Mouse (Mus musculus) heart, adult 9 months (tissue): ENCODE results near the gene Gata5.

Experiments
- DNase-seq, 2 experiments: peaks; one replicate each; pipeline ENCODE4 v3.0.0; 2022; ENCODE audit warnings: low spot score in 2 of 2

Gata5 gene

GRCm38 (mm10) chr2:180334551-180334986 is at the start of gene Gata5:
Gene Gata5, minus strand, starts transcription at chr2:180334699.
- DNase-seq: no peak

DNA sequence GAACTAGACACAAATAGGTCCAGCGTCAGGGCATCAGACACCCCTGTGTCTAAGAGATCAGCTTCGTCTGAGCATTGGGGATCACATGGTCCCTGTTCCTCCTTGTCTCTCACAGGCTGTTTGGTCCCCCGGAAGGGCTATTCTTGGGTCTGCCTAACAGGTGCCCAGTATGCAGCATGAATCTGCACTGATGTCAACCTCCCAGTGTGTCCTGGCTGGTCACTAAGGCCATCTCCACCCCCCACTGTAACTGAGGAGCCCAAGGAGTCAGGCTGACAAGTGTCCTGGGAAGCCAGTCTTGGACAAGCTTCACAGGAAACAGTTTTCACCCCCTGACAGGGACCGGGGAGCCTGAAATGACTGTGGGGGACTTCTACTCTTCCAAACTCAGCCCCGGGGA is 42.2 kb upstream of the Gata5 start:
- no peak for DNase-seq

DNA sequence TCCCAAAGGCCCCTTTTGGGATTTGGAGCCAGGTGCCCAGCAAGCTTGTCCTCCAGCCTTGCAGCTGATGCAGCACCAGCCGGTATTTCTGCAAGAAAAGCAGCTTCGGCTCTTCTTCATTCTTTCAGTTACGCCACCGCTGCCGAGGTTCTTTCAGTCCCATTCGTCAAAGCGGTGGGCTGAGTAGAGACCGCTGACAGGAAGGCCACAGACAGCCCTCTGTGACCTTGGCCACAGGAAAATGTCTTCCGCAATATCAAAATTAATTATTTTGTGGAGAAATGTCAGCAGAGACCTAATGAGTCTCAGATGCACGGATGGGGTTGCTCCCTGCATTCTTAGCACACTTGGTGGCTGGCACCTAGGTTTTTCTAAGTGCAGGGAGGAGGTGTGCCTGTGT is 38.8 kb upstream of the Gata5 start:
- DNase-seq: no peak

GRCm38 (mm10) chr2:180368359-180368758 is 33.9 kb upstream of the Gata5 start:
- no peak for DNase-seq

GRCm38 (mm10) chr2:180367350-180367749 is 32.9 kb upstream of the Gata5 start:
- DNase-seq: no peak

DNA sequence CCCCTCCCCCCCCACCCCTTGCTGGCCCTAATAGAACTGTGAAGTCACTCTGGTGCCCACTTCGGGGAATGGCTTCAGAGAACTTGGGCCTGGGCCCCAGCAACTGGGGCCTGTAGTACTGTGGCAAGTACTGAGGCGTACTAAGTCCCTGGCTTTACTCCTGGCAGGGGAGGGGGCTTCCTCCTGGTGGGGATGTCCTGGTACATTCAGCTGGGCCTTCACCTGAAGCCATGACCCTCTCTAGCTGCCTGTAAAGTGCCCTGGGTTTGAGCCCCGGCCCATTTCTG is 28.9 kb upstream of the Gata5 start:
- DNase-seq: no peak

GRCm38 (mm10) chr2:180362585-180363433 is 28.3 kb upstream of the Gata5 start:
- DNase-seq: peak; percentile 27 to 52

- DNase-seq: peak; percentile 23 to 43
Observed at GRCm38 (mm10) chr2:180359062-180359461, 24.6 kb upstream of the Gata5 start.

DNA sequence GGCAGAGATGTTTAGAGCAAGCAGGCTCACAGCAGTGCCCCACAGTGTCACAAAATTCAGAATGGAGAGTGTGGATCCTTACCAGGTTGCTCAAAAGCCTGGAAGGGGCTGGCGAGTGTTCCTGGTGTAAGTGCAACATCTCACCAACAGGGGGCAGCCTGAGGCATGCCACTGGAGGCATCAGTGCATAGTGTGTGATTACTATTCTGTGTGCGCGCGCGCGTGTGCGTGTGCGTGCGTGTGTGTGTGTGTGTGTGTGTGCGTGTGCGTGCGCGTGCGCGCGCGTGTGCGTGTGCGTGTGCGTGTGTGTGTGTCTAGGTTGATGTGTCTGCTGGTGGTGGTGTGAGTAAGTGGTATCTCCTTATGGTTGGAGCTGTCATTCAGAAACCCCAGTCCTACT is 18.8 kb upstream of the Gata5 start:
- DNase-seq: no peak

- DNase-seq: no peak
Observed at GRCm38 (mm10) chr2:180350700-180351099, 16.2 kb upstream of the Gata5 start.

DNA sequence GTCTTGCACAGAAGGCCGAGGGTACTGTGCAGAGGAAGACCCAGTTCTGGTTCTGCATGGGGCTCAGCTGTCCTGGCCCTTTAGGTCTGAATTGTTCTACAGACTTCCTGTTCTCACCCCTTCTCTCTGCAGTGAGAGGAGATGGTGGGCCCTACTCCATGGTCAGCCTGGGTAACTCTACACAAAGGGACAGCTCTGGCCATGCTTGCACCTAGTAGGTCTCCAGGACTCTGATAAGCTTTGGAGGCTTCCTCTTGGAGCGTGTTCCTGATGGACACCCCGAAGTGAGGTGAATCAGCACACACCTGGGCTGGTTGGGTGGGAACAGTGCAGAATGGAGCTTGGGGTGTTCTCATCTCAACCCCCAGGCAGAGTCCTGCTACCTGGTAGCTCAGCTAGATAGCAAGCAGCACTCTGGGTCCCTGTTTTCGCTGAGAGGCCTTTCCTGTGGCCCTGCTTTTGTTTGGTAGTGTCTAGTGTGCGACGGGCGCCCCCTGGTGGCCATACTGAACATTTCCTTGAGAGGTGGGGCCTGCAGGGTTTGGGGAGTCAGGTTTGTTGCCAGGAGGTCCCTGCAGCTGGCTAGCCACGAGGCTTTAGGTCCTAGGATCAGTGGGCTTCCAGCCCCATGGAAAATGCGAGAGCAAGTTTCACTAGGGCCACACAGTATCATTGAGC is 12.5 kb upstream of the Gata5 start:
- DNase-seq: peak; percentile 64 to 72

DNA sequence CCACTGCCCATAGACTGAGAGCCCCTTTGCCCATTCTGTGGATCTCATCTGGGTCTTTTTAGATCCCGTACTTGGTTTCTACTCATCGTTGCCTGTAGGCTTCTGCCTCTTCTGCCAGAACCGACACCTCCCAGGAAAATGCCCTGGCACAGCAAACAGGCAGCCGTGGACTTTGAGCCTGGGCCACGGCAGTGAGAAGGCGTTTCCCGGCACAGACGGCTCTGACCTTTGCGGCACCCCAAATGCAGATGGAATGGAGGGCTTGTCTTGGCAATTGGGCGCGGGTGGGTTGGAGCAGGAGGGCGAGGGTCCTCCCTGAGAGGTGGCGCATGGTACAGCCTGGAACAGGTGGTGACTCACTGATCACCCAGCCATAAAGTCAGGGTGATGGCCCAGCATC is 8.6 kb upstream of the Gata5 start:
- DNase-seq: no peak

DNA sequence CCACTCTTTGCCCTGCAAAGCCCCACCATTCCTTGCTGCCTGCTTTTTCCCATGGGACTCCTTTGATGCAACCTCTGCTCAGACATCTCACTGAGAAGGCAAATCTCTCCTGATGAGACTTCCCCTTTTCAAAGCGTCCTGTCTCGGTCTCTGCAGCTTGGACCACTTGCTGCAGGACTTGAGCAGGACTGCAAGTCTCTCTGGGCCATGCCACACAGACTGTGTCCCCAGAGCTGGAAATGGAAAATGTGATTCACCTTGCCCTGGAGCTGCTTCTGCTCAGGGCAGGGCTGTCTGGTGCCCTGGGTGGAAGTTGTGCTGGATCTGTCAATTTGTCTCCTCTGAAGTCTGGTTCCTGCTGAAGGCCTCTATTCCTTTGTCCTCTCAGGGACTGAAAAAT is 7.7 kb upstream of the Gata5 start:
- no peak for DNase-seq

- no peak for DNase-seq
Observed at GRCm38 (mm10) chr2:180341229-180341628, 6.7 kb upstream of the Gata5 start.

GRCm38 (mm10) chr2:180339886-180340285 is 5.4 kb upstream of the Gata5 start:
- no peak for DNase-seq

GRCm38 (mm10) chr2:180333778-180334550 is 535 bp downstream of the Gata5 start:
- no peak for DNase-seq

GRCm38 (mm10) chr2:180329466-180329865 is 5.0 kb downstream of the Gata5 start:
- DNase-seq: no peak

- no peak for DNase-seq
Observed at GRCm38 (mm10) chr2:180322674-180323355, 11.7 kb downstream of the Gata5 start.

DNA sequence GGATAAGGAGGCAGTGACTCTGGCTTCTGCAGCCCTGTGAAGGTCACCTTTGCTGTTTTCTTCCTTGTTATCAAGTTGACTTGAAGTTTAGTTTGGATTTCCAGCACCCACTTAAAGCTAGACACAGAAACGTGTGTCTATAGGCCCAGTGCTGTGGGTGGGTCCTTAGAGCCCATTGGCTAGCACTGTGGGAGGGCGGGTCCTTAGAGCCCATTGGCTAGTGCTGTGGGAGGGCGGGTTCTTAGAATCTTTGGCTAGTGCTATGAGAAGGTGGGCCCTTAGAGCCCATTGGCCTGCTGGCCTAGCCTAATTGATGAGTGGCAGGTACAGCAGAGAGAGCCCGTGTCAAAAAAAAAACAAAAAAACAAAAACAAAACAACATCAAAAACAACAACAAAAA is 14.3 kb downstream of the Gata5 start:
- DNase-seq: no peak

GRCm38 (mm10) chr2:180317591-180317990 is 16.9 kb downstream of the Gata5 start:
- no peak for DNase-seq

DNA sequence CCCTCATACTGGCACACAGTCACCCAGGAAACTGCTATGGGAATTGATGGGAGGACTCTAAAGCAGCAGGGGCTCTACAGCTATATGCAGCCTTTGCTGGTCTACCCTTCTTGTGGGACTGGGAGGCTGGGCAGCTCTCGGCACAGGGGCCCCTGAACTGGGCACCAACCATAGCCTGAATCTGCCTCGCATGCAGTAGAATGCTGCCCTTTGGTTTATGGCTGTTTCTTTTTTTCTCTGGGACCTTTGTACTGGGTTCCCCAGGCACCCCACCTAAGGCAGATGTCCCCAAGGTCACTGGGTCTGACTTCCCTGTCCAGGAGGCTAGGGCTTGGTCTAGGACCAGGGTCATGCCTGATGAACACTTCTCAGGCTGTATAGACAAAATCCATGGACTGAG is 20.2 kb downstream of the Gata5 start:
- no peak for DNase-seq

- peak; percentile 30 to 39 for DNase-seq
Observed at GRCm38 (mm10) chr2:180311147-180311546, 23.4 kb downstream of the Gata5 start.
